Mouse (Mus musculus) embryonic facial prominence, embryonic 12.5 days (tissue): ENCODE data around the gene Mapk9. TPM values are rescaled to one million over a fixed set of nuclear protein-coding genes. Genes with fewer than 3 reads are reported as not detected.

Experiments
- ATAC-seq: fragments of 200-750 bp; cut with Nextera tagmentation; 2 replicates; pipeline ENCODE4 v1.8.0; 2017; ENCODE audit not compliant: insufficient number of reproducible peaks, insufficient read depth, low FRiP score, low TSS enrichment
- H3K27ac ChIP-seq: fragments of 300-500 bp; sonication (generic); 2 replicates; pipeline ENCODE4 v1.5.1; 2016; ENCODE audit warnings: mild to moderate bottlenecking
- H3K27me3 ChIP-seq: fragments of 300-500 bp; sonication (generic); 2 replicates; pipeline ENCODE4 v1.6.1; 2016; ENCODE audit warnings: mild to moderate bottlenecking, moderate library complexity
- H3K36me3 ChIP-seq: fragments of 300-500 bp; sonication (generic); 2 replicates; pipeline ENCODE4 v1.6.1; 2016; ENCODE audit warnings: mild to moderate bottlenecking
- H3K4me1 ChIP-seq: fragments of 300-500 bp; sonication (generic); 2 replicates; pipeline ENCODE4 v1.6.1; 2016
- H3K4me2 ChIP-seq: fragments of 300-500 bp; sonication (generic); replicated peaks from 2 replicates; pipeline ENCODE4 v1.6.1; 2016; ENCODE audit warnings: mild to moderate bottlenecking, moderate library complexity
- H3K4me3 ChIP-seq: fragments of 300-500 bp; sonication (generic); 2 replicates; pipeline ENCODE4 v1.5.1; 2016; ENCODE audit warnings: mild to moderate bottlenecking
- H3K9ac ChIP-seq: fragments of 300-500 bp; sonication (generic); 2 replicates; pipeline ENCODE4 v1.6.1; 2016; ENCODE audit warnings: mild to moderate bottlenecking, moderate library complexity
- H3K9me3 ChIP-seq: fragments of 300-500 bp; sonication (generic); 2 replicates; pipeline ENCODE4 v1.6.1; 2016; ENCODE audit warnings: mild to moderate bottlenecking, moderate library complexity
- WGBS: fragments of 180-500 bp; shearing (Covaris S2); methylation state at CpG from one replicate; pipeline ENCODE4 v1.1.7; 2016; 5-methylcytosine and 5-hydroxymethylcytosine counted together
- microRNA-seq: library from miRNA; unstranded; fragments of <30 nt; microRNA quantifications from one replicate; pipeline ENCODE4, GENCODE M21; 2017
- polyA plus RNA-seq: library from polyadenylated mRNA; unstranded; fragments of >200 nt; fragmentation: Nextera tagmentation; extraction: Ambion mirVana; gene quantifications from 2 replicates; pipeline ENCODE4 v1.2.1, GENCODE M21; 2016

Mapk9 gene
- polyA plus RNA-seq, 1 experiment from 2014 or later = 46.2 TPM

- Histone ChIP-seq H3K4me2 (no peak overlapping the region), H3K9ac (no peak overlapping the region), H3K27me3 (no peaks in the 10 kb centered on the region), H3K36me3 (no peaks in the 10 kb centered on the region), H3K27ac (no peak overlapping the region), H3K4me1 (0 out of 2 replicates have a peak, but pooled peaks cover 2% of the 10 kb centered on the region), H3K9me3 (no peaks in the 10 kb centered on the region), H3K4me3 (no peak overlapping the region)
- WGBS = 55% methylated on average over 1 of the region's 1 CpGs
- ATAC-seq = no peak
Observed at GRCm38 (mm10) chr11:49933811-49934210, 87.3 kb downstream of the Mapk9 start.

DNA sequence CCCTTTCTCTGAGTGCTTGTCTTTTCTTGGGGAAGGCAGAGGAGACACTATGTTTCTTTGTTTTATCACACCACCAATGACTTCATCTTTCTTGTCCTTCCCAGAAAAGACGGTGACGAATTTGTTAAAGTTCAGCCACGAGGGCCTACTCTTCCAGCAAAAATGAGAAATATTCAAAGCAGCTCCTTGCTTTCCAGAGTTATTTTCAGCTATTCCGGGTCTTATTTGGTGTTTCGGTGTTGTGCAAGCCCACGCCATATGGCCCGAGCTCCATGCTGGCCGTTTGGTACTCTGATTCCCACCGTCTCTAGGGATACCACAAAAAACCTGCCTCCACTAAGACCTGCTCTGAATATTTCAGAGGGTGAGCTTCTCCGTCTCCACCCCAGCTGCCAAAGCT is 87.8 kb downstream of the Mapk9 start:
- 50% methylated on average over 10 of the region's 10 CpGs for WGBS
- ATAC-seq = no peak
- no peaks in the 10 kb centered on the region for H3K36me3 ChIP-seq
- H3K9me3 ChIP-seq = no peaks in the 10 kb centered on the region
- 0 out of 2 replicates have a peak, but pooled peaks cover 2% of the 10 kb centered on the region for H3K4me1 ChIP-seq
- H3K27me3 ChIP-seq = no peaks in the 10 kb centered on the region
- no peak overlapping the region for H3K27ac ChIP-seq
- H3K4me2 ChIP-seq = no peak overlapping the region
- no peak overlapping the region for H3K4me3 ChIP-seq
- H3K9ac ChIP-seq = no peak overlapping the region

Small RNA genes within 50 kb of the gene (microRNA-seq; reads per million reads assigned to microRNA genes)
- gene Gm23492 = not detected

Other genes starting within 250 kb of the Mapk9 start
- 5.1 and 5.4 TPM in 2 replicates for gene Flt4, start 237.5 kb upstream of the Mapk9 start, polyA plus RNA-seq
- not detected in 2 replicates for gene Scgb3a1, start 183.1 kb upstream of the Mapk9 start, polyA plus RNA-seq
- 85.9 and 90.0 TPM in 2 replicates for gene Cnot6, start 134.0 kb upstream of the Mapk9 start, polyA plus RNA-seq
- 25.3 and 27.5 TPM in 2 replicates for gene Gfpt2, start 52.6 kb upstream of the Mapk9 start, polyA plus RNA-seq
- gene Rasgef1c, start 55.1 kb downstream of the Mapk9 start, polyA plus RNA-seq = 0.26 and 0.46 TPM in 2 replicates
- 85.6 and 88.5 TPM in 2 replicates for gene Rnf130, start 178.6 kb downstream of the Mapk9 start, polyA plus RNA-seq